Mouse (Mus musculus) forebrain, embryonic 10.5 days (tissue): ENCODE results near the gene Mapkapk2. TPM values are rescaled to one million over a fixed set of nuclear protein-coding genes. Genes with fewer than 3 reads are reported as not detected.
"Not testable (repeated sequence)": the region's sequence is repeated elsewhere in the genome, so short reads cannot be mapped to it uniquely, and the experiment has no call there.

ENCODE experiments used
- DNase-seq: peaks from one replicate; pipeline ENCODE4 v3.0.0-alpha.2; 2017; ENCODE audit warnings: low spot score; ENCODE audit errors: extremely low spot score
- H3K27ac ChIP-seq: fragments of 300-500 bp; sonication (generic); 2 replicates; pipeline ENCODE4 v1.5.1; 2016; ENCODE audit warnings: mild to moderate bottlenecking
- H3K27me3 ChIP-seq: fragments of 300-500 bp; sonication (generic); 2 replicates; pipeline ENCODE4 v1.6.1; 2016; ENCODE audit warnings: mild to moderate bottlenecking; ENCODE audit not compliant: poor library complexity, severe bottlenecking
- H3K36me3 ChIP-seq: fragments of 300-500 bp; sonication (generic); replicated peaks from 2 replicates; pipeline ENCODE4 v1.6.1; 2016; ENCODE audit warnings: mild to moderate bottlenecking, moderate library complexity
- H3K4me1 ChIP-seq: fragments of 300-500 bp; sonication (generic); 2 replicates; pipeline ENCODE4 v1.6.1; 2016
- H3K4me3 ChIP-seq: fragments of 300-500 bp; sonication (generic); 2 replicates; pipeline ENCODE4 v1.5.1; 2016; ENCODE audit warnings: mild to moderate bottlenecking, moderate library complexity
- H3K9me3 ChIP-seq: fragments of 300-500 bp; sonication (generic); 2 replicates; pipeline ENCODE4 v1.6.1; 2016; ENCODE audit warnings: mild to moderate bottlenecking, moderate library complexity
- WGBS: fragments of 180-500 bp; shearing (Covaris S2); methylation state at CpG from one replicate; pipeline ENCODE4 v1.1.7; 2016; 5-methylcytosine and 5-hydroxymethylcytosine counted together
- polyA plus RNA-seq: library from polyadenylated mRNA; unstranded; fragments of >200 nt; fragmentation: Nextera tagmentation; extraction: Ambion mirVana; gene quantifications from 2 replicates; pipeline ENCODE4 v1.2.1, GENCODE M21; 2016

The Mapkapk2 gene
- polyA plus RNA-seq, 1 experiment from 2014 or later: 41.1 TPM

DNA sequence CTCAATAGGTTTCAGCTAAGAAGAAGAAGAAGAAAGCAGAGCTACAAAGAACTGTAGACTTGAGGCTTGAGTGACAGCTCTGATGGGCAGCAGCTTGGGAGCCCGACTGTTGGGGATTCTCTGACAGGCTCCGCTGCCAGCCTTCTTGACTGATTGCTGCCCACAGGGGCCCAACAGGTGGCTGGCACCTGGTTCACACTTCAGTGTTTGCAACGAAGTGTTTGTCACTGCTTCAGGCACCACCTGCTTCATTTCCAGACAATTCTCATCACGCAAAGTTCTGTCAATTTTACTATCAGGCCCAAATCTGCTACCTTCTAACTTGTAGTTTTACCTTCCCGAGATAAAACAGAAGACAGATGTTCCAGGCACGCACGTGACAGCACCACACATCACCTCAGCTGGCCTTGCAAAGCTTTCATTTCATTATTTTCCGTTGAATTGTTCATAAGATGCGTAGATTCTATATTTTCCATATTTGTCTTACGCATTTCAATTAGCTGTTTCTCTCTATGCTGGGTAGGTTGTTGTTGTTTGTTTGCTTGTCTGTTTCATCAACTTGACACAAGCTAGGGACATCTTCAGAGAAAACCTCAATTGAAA is 59.1 kb downstream of the Mapkapk2 start:
- no peaks in the 10 kb centered on the region for H3K36me3 ChIP-seq
- DNase-seq: no peak
- no peaks in the 10 kb centered on the region for H3K4me1 ChIP-seq
- no peaks in the 10 kb centered on the region; the same call in 1 of the 2 replicates for H3K9me3 ChIP-seq
- no peaks in the 10 kb centered on the region for H3K27me3 ChIP-seq
- 90% methylated on average over 10 of the region's 10 CpGs for WGBS
- no peak overlapping the region for H3K4me3 ChIP-seq
- H3K27ac ChIP-seq: no peak overlapping the region

GRCm38 (mm10) chr1:131038001-131038400 is 59.6 kb downstream of the Mapkapk2 start:
- H3K4me3 ChIP-seq: no peak overlapping the region

GRCm38 (mm10) chr1:131031267-131031666 is 66.4 kb downstream of the Mapkapk2 start:
- no peaks in the 10 kb centered on the region for H3K27me3 ChIP-seq
- H3K4me3 ChIP-seq: no peak overlapping the region
- no peak overlapping the region for H3K27ac ChIP-seq
- H3K4me1 ChIP-seq: no peaks in the 10 kb centered on the region
- H3K36me3 ChIP-seq: no peaks in the 10 kb centered on the region
- H3K9me3 ChIP-seq: no peaks in the 10 kb centered on the region
- no peak for DNase-seq
- WGBS: 69% methylated on average over 3 of the region's 3 CpGs

More at GRCm38 (mm10) chr1:131038001-131038400, 59.6 kb downstream of the Mapkapk2 start:
- WGBS: 96% methylated on average over 5 of the region's 5 CpGs
- H3K27ac ChIP-seq: no peak overlapping the region
- no peaks in the 10 kb centered on the region for H3K27me3 ChIP-seq
- no peaks in the 10 kb centered on the region; the same call in 1 of the 2 replicates for H3K9me3 ChIP-seq
- no peak for DNase-seq
- H3K4me1 ChIP-seq: no peaks in the 10 kb centered on the region
- no peaks in the 10 kb centered on the region for H3K36me3 ChIP-seq

DNA sequence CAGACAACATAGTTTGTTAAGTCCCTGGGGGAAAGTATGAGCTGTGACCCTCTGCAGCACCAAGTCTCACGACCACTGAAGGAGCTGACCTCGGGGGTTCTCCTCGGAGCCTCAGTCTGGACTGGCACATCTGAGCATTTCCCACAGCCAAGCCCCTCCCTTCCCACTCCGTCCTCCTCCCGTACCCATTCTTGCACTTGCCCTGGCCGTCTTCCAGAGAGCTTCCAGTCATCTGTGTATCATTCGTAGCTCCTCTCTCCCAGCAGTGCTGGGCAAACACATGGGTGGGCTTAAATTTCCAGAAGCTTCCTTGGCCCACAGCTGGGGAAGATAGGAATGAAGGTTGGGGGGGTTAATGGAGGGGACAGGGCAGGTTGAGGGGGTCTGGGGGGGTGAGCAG is 67.4 kb downstream of the Mapkapk2 start:
- H3K4me1 ChIP-seq: no peaks in the 10 kb centered on the region
- H3K9me3 ChIP-seq: no peaks in the 10 kb centered on the region
- 79% methylated on average over 7 of the region's 7 CpGs for WGBS
- no peaks in the 10 kb centered on the region for H3K27me3 ChIP-seq
- H3K36me3 ChIP-seq: no peaks in the 10 kb centered on the region
- H3K4me3 ChIP-seq: no peak overlapping the region
- H3K27ac ChIP-seq: no peak overlapping the region
- DNase-seq: no peak

DNA sequence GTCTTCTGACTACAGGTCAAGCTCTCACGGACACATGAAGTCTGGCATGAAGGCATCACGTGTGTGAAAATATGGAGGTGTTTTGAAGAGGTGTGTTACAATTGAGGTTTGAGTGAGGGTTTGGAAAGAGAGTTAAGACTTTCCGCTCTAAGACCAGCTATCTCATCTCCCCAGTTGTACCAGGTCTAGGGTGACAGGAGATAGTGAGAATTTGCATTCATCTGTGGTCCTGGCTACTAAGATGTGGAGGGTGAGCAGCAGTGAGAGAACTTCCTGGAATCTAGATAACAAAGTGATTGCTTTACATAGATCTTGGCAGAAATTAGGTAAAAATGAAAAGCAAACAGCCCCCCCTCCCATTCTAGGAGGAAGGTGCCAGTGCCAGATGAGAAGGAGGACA is 68.4 kb downstream of the Mapkapk2 start:
- no peak overlapping the region for H3K27ac ChIP-seq
- no peaks in the 10 kb centered on the region for H3K36me3 ChIP-seq
- H3K9me3 ChIP-seq: no peaks in the 10 kb centered on the region
- no peaks in the 10 kb centered on the region for H3K27me3 ChIP-seq
- WGBS: 86% methylated on average over 3 of the region's 3 CpGs
- H3K4me3 ChIP-seq: no peak overlapping the region
- no peak for DNase-seq
- H3K4me1 ChIP-seq: no peaks in the 10 kb centered on the region

DNA sequence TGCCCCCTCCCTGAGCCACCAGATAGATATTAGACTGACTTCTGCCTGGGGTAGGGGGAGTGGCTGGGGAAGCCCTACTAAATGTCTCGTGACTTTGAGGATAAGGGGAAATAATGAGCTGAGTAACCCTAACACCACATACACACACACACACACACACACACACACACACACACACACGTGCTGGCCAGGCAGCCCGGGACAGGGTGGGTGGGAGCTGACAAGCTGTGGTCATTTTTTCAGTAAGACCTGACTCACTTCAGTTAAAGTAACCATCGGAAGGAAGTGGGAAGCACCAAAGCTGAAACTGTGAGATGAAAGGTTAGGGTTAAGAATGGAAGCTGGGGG is 71.8 kb downstream of the Mapkapk2 start:
- Histone ChIP-seq H3K4me3 (no peak overlapping the region), H3K27me3 (0 out of 2 replicates have a peak, but pooled peaks cover 3% of the 10 kb centered on the region), H3K4me1 (no peaks in the 10 kb centered on the region), H3K27ac (no peak overlapping the region), H3K9me3 (no peaks in the 10 kb centered on the region), H3K36me3 (no peaks in the 10 kb centered on the region)
- DNase-seq: no peak
- WGBS: 71% methylated on average over 4 of the region's 4 CpGs

- Histone ChIP-seq H3K36me3 (no peaks in the 10 kb centered on the region), H3K4me3 (no peak overlapping the region)
- WGBS: 88% methylated on average over 8 of the region's 8 CpGs
These were observed 72.5 kb downstream of the Mapkapk2 start for GRCm38 (mm10) chr1:131024900-131025842.

GRCm38 (mm10) chr1:131023250-131023858 is 74.3 kb downstream of the Mapkapk2 start:
- not testable (repeated sequence) for H3K4me1 ChIP-seq, H3K36me3 ChIP-seq, H3K27me3 ChIP-seq, H3K9me3 ChIP-seq, DNase-seq, H3K4me3 ChIP-seq, H3K27ac ChIP-seq
- 88% methylated on average over 4 of the region's 4 CpGs for WGBS

More at GRCm38 (mm10) chr1:131024900-131025842, 72.5 kb downstream of the Mapkapk2 start:
- Histone ChIP-seq H3K27ac (no peak overlapping the region), H3K27me3 (0 out of 2 replicates have a peak, but pooled peaks cover 5% of the 10 kb centered on the region), H3K9me3 (no peaks in the 10 kb centered on the region), H3K4me1 (no peaks in the 10 kb centered on the region)
- DNase-seq: no peak

- Histone ChIP-seq H3K4me3 (no peak overlapping the region), H3K4me1 (no peaks in the 10 kb centered on the region), H3K9me3 (no peaks in the 10 kb centered on the region), H3K27ac (no peak overlapping the region), H3K27me3 (0 out of 2 replicates have a peak, but pooled peaks cover 7% of the 10 kb centered on the region), H3K36me3 (no peaks in the 10 kb centered on the region)
- DNase-seq: no peak
- WGBS: 76% methylated on average over 5 of the region's 5 CpGs
These were observed 74.9 kb downstream of the Mapkapk2 start for GRCm38 (mm10) chr1:131022591-131023249.

DNA sequence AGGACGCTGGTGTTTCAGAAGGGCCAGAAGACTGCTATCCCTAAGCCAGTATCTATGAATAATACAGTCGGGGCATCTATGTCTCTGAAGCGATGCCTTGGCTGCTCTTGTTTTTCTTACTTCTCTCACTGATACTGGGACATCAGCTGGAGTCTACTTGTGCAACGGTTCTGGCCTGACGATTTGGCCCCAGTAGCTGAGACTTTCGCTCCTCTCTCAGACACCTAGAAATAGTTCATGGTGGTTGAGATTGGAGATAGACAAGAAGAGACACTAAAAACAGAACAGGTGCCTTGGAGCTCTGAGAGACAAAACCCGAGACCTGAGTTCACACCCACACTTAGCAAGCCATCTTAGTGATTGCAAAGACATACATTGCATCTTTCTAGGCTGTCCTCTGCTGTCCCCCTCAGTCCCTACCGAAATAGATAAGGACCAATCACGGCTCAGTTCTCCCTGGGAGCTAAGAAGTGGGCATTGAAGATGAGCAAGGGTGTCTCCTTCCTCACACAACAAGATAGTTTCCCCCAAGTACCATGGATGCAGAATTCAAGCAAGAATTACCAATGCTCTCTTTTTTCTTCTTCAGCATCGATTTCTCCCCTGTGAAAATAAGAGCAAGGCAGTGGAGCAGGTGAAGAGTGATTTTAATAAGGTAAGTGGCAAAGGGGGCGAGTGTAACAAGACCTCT is 75.6 kb downstream of the Mapkapk2 start:
- WGBS: 85% methylated on average over 11 of the region's 11 CpGs
- no peak overlapping the region for H3K27ac ChIP-seq
- no peaks in the 10 kb centered on the region for H3K9me3 ChIP-seq
- H3K27me3 ChIP-seq: 0 out of 2 replicates have a peak, but pooled peaks cover 7% of the 10 kb centered on the region
- no peak overlapping the region for H3K4me3 ChIP-seq
- no peaks in the 10 kb centered on the region for H3K36me3 ChIP-seq
- no peak for DNase-seq
- no peaks in the 10 kb centered on the region for H3K4me1 ChIP-seq

- no peak overlapping the region for H3K4me3 ChIP-seq
- H3K9me3 ChIP-seq: no peaks in the 10 kb centered on the region
- H3K4me1 ChIP-seq: no peaks in the 10 kb centered on the region
- H3K27ac ChIP-seq: no peak overlapping the region
- no peaks in the 10 kb centered on the region for H3K36me3 ChIP-seq
- H3K27me3 ChIP-seq: 0 out of 2 replicates have a peak, but pooled peaks cover 7% of the 10 kb centered on the region
- DNase-seq: no peak
- WGBS: 78% methylated on average over 9 of the region's 9 CpGs
These were observed 76.2 kb downstream of the Mapkapk2 start for GRCm38 (mm10) chr1:131021438-131021837.
